Mouse (Mus musculus) G1E-ER4 (cell line): ENCODE data around the gene Gnpnat1. TPM values are rescaled to one million over a fixed set of nuclear protein-coding genes. Genes with fewer than 3 reads are reported as not detected.
A peak's percentile ranks its signal among the peaks of the same experiment; 100 is the strongest.

Experiments used
- GATA1 ChIP-seq: IDR thresholded peaks from one replicate; pipeline ENCODE4 v1.8.0; 2012; ENCODE audit warnings: low read length, inconsistent platforms
- polyA plus RNA-seq: library from polyadenylated mRNA; stranded (reverse); fragments of >175 nt; gene quantifications from 2 replicates; pipeline ENCODE4 v1.2.3, GENCODE M21; 2012

Gnpnat1 gene
- polyA plus RNA-seq, 1 experiment, result 6.0 TPM

GRCm38 (mm10) chr14:45350931-45351859 is 53.5 kb downstream of the Gnpnat1 start, which contains the start of gene Styx:
Gene Styx (plus strand): TSS chr14:45351093.
- TF ChIP-seq GATA1, result no peak

GRCm38 (mm10) chr14:45329589-45330181 is 75.0 kb downstream of the Gnpnat1 start, which contains the start of gene Psmc6:
Gene Psmc6 (plus strand): TSS chr14:45329788.
- TF ChIP-seq GATA1, result no peak

GRCm38 (mm10) chr14:45329018-45329588 is 75.6 kb downstream of the Gnpnat1 start:
- TF ChIP-seq GATA1, result no peak

- TF ChIP-seq GATA1, result peak; percentile 26
Observed at GRCm38 (mm10) chr14:45328072-45328713, 76.5 kb downstream of the Gnpnat1 start.

Other genes starting within 250 kb of the Gnpnat1 start
- gene Gpr137c, start 185.2 kb downstream of the Gnpnat1 start, polyA plus RNA-seq, result not detected in 2 replicates
- gene Txndc16, start 184.6 kb downstream of the Gnpnat1 start, polyA plus RNA-seq, result not detected in 2 replicates
- 9.3 and 17.6 TPM in 2 replicates for gene Ero1l, start 86.1 kb downstream of the Gnpnat1 start, polyA plus RNA-seq
- gene Psmc6, start 75.1 kb downstream of the Gnpnat1 start, polyA plus RNA-seq, result 5.0 and 7.5 TPM in 2 replicates
- gene Styx, start 53.8 kb downstream of the Gnpnat1 start, polyA plus RNA-seq, result 118 and 144 TPM in 2 replicates
- not detected in 2 replicates for gene Fermt2, start 125.2 kb upstream of the Gnpnat1 start, polyA plus RNA-seq